Mouse (Mus musculus): ENCODE measurements around the gene Gipc3. TPM values are rescaled to one million over a fixed set of nuclear protein-coding genes. Genes with fewer than 3 reads are reported as not detected.

The Gipc3 gene
- polyA plus RNA-seq, 1 experiment from 2014 or later: not detected

DNA sequence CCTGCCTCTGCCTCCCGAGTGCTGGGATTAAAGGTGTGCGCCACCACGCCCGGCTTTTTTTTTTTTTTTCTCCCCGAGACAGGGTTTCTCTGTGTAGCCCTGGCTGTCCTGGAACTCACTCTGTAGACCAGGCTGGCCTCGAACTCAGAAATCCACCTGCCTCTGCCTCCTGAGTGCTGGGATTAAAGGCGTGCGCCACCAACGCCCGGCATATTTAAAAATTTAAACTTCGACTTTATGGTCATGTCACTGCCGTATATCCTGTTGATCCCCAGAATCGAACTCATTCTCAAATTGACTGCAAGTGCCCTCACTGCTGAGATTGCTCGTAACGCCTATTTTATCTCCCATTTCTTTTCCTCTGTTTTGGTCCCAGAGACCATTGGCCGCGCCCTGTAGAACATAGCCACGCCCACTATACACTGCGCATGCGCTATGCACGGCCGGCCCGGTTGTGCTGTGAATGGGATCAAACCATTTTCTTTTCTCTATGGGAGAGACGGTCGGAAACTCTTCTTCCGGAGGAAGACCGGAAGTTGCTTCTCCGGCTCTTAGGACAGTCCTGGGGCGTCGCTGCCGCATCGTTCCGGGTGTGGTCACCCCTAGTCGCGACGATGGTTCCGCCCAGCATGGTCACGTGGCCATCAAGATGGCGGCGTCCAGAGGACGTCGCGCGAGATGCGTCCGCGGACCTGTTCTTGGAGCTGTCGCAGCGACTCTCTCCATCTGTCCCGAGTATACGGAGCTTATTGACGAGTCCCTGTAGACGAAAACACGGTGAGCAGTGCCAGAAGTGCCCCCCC, 40.9 kb upstream of the Gipc3 start, which contains the start of the genes Dohh and Gm48551:
Dohh (plus strand) TSS at position 627 of the 803 bp plus-strand sequence.
Gm48551 (plus strand) TSS at position 665 of the 803 bp plus-strand sequence.
- peak; percentile 88 for ATAC-seq (ENCODE audit: extremely low read depth, insufficient number of reproducible peaks, low FRiP score, low TSS enrichment)
- peak within 1 kb of the TSS; percentile 92 for H3K4me2 ChIP-seq
- H3K9ac ChIP-seq: peak within 1 kb of the TSS; percentile 93
- peaks cover 34% of the 10 kb centered on the region for H3K4me1 ChIP-seq
- peak within 1 kb of the TSS; percentile 89 for H3K4me3 ChIP-seq
- H3K9me3 ChIP-seq: no peaks in the 10 kb centered on the region
- WGBS: 4% methylated on average over 52 of the region's 54 CpGs
- H3K27me3 ChIP-seq (replicated peaks): no peaks in the 10 kb centered on the region
- peak within 1 kb of the TSS; percentile 80 for H3K27ac ChIP-seq (replicated peaks)
- peaks cover 34% of the 10 kb centered on the region for H3K36me3 ChIP-seq

DNA sequence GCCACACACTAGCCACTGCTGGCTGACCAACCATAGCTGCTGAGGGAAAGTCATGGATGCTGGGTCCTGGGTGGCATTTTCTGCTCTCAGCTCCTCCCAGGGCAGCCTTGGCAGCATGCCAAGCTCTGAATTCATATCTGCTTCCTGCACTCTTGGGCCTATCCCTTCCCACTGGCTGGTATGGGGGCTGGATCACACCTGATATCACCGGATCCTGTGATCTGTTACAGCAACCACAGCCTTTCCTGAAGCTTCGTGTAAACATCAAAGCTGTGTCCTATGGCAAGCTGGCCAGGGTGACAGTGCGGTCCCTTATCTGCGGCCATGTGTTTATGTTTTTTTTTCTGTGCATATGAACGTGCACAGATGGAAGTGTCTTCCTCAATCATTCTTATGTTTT, 39.0 kb upstream of the Gipc3 start:
- peak overlapping the region; percentile 45 for H3K9ac ChIP-seq
- peak overlapping the region; percentile 28 for H3K4me2 ChIP-seq
- H3K4me1 ChIP-seq: peaks cover 39% of the 10 kb centered on the region
- no peak overlapping the region for H3K4me3 ChIP-seq
- peaks cover 15% of the 10 kb centered on the region for H3K36me3 ChIP-seq
- no peaks in the 10 kb centered on the region for H3K27me3 ChIP-seq (replicated peaks)
- peak overlapping the region; percentile 77 for H3K27ac ChIP-seq (replicated peaks)
- H3K9me3 ChIP-seq: no peaks in the 10 kb centered on the region
- WGBS: 29% methylated on average over 5 of the region's 5 CpGs
- no peak for ATAC-seq (ENCODE audit: extremely low read depth, insufficient number of reproducible peaks, low FRiP score, low TSS enrichment)

GRCm38 (mm10) chr10:81379809-81380378, 36.8 kb upstream of the Gipc3 start:
- no peak for ATAC-seq (ENCODE audit: extremely low read depth, insufficient number of reproducible peaks, low FRiP score, low TSS enrichment)
- H3K27me3 ChIP-seq (replicated peaks): no peaks in the 10 kb centered on the region
- no peak overlapping the region for H3K9ac ChIP-seq
- WGBS: 87% methylated on average over 6 of the region's 6 CpGs
- H3K4me2 ChIP-seq: peak overlapping the region; percentile 76
- peaks cover 16% of the 10 kb centered on the region for H3K36me3 ChIP-seq
- no peak overlapping the region for H3K27ac ChIP-seq (replicated peaks)
- H3K4me3 ChIP-seq: no peak overlapping the region
- peaks cover 47% of the 10 kb centered on the region for H3K4me1 ChIP-seq
- H3K9me3 ChIP-seq: no peaks in the 10 kb centered on the region

DNA sequence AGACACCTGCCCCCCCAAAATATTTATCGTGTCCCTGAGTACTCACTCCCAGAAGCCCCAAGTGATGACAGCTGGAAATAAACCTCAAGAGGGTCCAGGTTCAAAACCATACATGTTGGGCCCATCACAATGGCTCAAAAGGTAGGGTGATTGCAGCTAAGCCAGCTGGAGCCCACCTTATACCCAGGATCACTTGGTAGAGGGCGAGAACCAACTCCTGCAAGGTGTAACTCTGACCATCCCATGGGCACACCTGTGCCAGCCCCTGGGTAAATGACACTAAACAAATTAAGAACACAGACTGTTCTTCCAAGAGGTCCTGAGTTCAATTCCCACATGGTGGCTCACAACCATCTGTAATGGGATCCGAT, 36.1 kb upstream of the Gipc3 start:
- ATAC-seq (ENCODE audit: extremely low read depth, insufficient number of reproducible peaks, low FRiP score, low TSS enrichment): no peak

DNA sequence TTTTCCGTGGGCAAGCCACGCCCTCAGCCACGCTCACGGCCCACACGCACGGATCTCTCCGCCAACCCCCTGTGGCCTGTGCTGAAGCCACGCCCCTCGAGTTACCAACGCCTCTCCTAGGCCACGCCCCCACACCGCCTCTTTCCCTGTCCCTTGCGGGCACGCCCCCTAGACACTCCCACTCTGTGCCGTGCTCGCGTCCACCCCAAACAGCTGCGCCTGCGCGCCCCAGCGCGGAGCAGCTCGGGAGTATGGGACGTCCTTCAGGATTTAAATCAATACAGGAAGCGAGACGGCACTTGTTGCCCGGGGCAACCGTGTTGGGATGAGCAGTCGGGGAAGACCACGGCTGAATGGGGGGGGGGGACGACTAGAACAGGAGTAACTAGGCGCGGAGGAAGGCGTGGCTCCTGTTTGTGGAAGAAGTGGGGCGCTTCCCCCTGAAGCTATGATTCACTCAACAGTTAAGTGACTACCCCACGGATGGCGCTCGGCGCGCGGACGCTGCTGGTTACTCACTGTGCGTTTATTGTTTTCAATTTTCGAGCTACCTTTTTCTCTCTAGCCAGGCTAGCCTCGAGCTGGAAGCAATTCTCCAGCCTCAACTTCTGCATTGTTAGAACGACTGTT, 35.6 kb upstream of the Gipc3 start:
- Histone ChIP-seq H3K9ac (peak overlapping the region; percentile 97), H3K9me3 (no peaks in the 10 kb centered on the region), H3K4me1 (peaks cover 45% of the 10 kb centered on the region), H3K4me3 (peak overlapping the region; percentile 83), H3K27me3 (replicated peaks) (no peaks in the 10 kb centered on the region), H3K36me3 (peaks cover 28% of the 10 kb centered on the region), H3K4me2 (peak overlapping the region; percentile 76), H3K27ac (replicated peaks) (peak overlapping the region; percentile 85)
- ATAC-seq (ENCODE audit: extremely low read depth, insufficient number of reproducible peaks, low FRiP score, low TSS enrichment): peak; percentile 92
- WGBS: under 1% methylated on average over 46 of the region's 46 CpGs

More for the DNA sequence above, 36.1 kb upstream of the Gipc3 start:
- H3K4me3 ChIP-seq: peak overlapping the region; percentile 83
- H3K36me3 ChIP-seq: peaks cover 23% of the 10 kb centered on the region
- H3K27ac ChIP-seq (replicated peaks): peak overlapping the region; percentile 85
- peak overlapping the region; percentile 76 for H3K4me2 ChIP-seq
- WGBS: 61% methylated on average over 3 of the region's 3 CpGs
- H3K9me3 ChIP-seq: no peaks in the 10 kb centered on the region
- H3K4me1 ChIP-seq: peaks cover 45% of the 10 kb centered on the region
- no peaks in the 10 kb centered on the region for H3K27me3 ChIP-seq (replicated peaks)
- peak overlapping the region; percentile 81 for H3K9ac ChIP-seq

DNA sequence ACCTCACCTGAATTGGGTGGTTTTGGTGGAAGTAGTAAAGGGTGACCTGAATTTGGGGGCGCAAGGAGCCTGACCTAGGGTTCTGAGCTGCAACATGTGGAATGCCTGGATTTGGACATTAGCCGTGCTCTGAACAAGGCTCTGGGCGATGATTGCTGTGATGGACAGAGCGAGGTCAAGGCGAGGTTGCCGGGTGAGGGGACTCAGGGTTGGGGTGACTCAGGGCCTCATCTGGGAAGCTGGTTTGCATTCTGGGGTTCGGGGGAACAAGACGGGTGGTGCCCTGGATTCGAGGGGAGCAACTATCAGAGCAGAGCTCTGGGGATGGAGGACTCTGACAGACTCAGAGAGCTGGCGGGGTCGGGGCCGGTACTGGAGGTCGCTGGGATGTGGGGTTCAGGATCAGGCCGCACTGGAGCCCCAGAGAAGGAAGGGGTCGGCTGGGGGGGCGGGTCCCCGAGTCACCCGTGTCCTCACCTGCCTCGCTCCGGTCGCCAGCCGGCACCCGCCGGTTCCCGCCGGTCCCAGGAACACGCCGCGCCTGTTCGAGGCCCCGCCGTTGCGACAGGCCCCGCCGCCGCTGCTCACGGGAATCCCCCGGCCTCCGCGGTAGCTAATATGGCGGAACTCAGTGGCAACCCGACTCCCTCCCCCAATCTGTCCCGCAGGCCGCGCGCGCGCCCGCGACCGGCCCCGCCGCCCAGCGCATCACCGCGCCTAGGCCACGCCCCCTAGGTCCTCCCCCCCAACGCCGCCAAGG, 34.9 kb upstream of the Gipc3 start, which contains the start of gene Fzr1:
Fzr1 (minus strand) TSS at position 724 of the 760 bp plus-strand sequence.
- peak; percentile 3; the same call in 1 of the 2 replicates for ATAC-seq (ENCODE audit: extremely low read depth, insufficient number of reproducible peaks, low FRiP score, low TSS enrichment)
- WGBS: under 1% methylated on average over 58 of the region's 59 CpGs
- Histone ChIP-seq H3K4me1 (peaks cover 47% of the 10 kb centered on the region), H3K4me2 (peak within 1 kb of the TSS; percentile 84), H3K36me3 (peaks cover 35% of the 10 kb centered on the region), H3K9me3 (no peaks in the 10 kb centered on the region), H3K9ac (peak within 1 kb of the TSS; percentile 97), H3K27me3 (replicated peaks) (no peaks in the 10 kb centered on the region), H3K4me3 (peak within 1 kb of the TSS; percentile 83), H3K27ac (replicated peaks) (peak within 1 kb of the TSS; percentile 85)

DNA sequence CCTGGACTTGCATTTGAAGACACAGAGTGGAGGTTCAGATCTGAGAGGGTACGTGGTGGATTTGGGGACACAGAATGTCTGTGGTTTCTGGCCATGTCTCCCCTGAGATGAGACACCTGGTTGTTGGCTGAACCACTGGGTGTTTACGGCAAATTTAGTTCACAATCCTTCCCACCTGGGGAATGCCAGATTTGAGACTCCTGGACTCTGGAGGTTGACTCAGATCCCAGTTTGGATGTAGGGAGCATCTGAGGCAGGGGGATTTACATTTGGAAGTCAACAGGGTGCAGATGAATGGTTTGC, 34.2 kb upstream of the Gipc3 start:
- peaks cover 44% of the 10 kb centered on the region for H3K4me1 ChIP-seq
- H3K4me3 ChIP-seq: peak overlapping the region; percentile 83
- H3K36me3 ChIP-seq: peaks cover 41% of the 10 kb centered on the region
- H3K27me3 ChIP-seq (replicated peaks): no peaks in the 10 kb centered on the region
- ATAC-seq (ENCODE audit: extremely low read depth, insufficient number of reproducible peaks, low FRiP score, low TSS enrichment): no peak
- H3K9me3 ChIP-seq: no peaks in the 10 kb centered on the region
- peak overlapping the region; percentile 77 for H3K27ac ChIP-seq (replicated peaks)
- peak overlapping the region; percentile 97 for H3K9ac ChIP-seq
- peak overlapping the region; percentile 84 for H3K4me2 ChIP-seq
- WGBS: 50% methylated on average over 2 of the region's 2 CpGs

DNA sequence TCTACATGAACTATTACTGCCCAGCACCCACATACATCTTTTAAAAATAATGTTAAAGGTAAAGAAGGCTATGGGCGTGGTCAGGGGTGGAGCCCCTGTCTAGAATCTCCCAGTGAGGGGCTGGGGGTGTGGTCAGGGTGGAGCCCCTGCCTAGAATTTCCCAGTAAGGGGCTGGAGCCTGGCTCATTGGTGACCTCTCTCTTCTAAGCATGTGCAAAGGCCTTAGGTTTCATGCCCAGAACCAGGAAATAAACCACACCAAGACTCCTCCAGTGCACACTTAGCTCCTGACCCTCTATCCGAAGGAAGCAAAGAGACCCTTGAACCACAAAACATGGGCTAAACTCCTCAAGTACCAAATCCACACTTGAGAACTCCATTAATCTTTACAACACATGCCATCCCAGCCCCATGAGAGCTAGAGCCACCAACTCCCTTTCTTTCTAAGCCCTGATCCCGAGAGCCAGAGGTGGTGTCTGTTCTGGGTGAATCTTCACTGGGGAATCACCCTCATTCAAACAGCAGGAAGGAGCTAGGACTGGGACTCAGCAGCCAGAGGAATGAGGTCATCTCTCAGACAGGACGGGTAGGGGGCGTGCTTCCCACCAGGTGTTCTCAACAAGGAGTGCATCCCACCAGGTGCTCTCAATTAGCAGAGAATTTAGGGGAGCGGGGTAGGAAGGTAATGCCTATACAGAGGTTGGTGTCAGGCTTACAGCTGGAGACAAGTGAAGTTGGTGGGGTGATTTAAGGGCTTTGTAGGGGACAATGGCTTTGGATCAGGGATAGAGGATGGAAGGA, 33.7 kb upstream of the Gipc3 start:
- Histone ChIP-seq H3K4me2 (peak overlapping the region; percentile 84), H3K27me3 (replicated peaks) (no peaks in the 10 kb centered on the region), H3K27ac (replicated peaks) (peak overlapping the region; percentile 77), H3K36me3 (peaks cover 47% of the 10 kb centered on the region), H3K4me3 (peak overlapping the region; percentile 83), H3K9ac (peak overlapping the region; percentile 97), H3K9me3 (no peaks in the 10 kb centered on the region), H3K4me1 (peaks cover 39% of the 10 kb centered on the region)
- ATAC-seq (ENCODE audit: extremely low read depth, insufficient number of reproducible peaks, low FRiP score, low TSS enrichment): no peak
- WGBS: 36% methylated on average over 6 of the region's 6 CpGs

- Histone ChIP-seq H3K36me3 (peaks cover 61% of the 10 kb centered on the region), H3K4me3 (no peak overlapping the region), H3K27ac (replicated peaks) (no peak overlapping the region), H3K4me1 (peaks cover 37% of the 10 kb centered on the region), H3K9me3 (no peaks in the 10 kb centered on the region), H3K9ac (no peak overlapping the region), H3K27me3 (replicated peaks) (no peaks in the 10 kb centered on the region), H3K4me2 (peak overlapping the region; percentile 84; the same call in 1 of the 2 replicates)
- ATAC-seq (ENCODE audit: extremely low read depth, insufficient number of reproducible peaks, low FRiP score, low TSS enrichment): no peak
- 89% methylated on average over 10 of the region's 10 CpGs for WGBS
Measured at GRCm38 (mm10) chr10:81375322-81375721, 32.3 kb upstream of the Gipc3 start.

DNA sequence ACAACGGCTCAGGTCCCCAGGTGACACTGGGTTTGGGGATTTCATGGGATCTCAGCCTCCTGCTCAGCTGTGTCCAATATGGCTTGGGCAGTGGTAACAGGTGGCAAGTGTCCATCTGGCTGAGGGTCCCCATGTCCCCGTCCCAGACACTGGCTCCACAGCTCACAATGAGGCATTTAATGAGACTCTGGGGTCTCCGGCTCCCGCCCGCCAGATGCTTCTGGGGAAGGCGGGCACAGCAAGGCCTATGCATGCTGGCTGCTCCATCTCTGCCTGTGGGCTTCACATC, 24.1 kb upstream of the Gipc3 start:
- 90% methylated on average over 6 of the region's 6 CpGs for WGBS
- H3K9me3 ChIP-seq: no peaks in the 10 kb centered on the region
- H3K9ac ChIP-seq: no peak overlapping the region; the same call in 1 of the 2 replicates
- peaks cover 51% of the 10 kb centered on the region for H3K4me1 ChIP-seq
- H3K4me2 ChIP-seq: no peak overlapping the region
- no peak overlapping the region for H3K4me3 ChIP-seq
- H3K27me3 ChIP-seq (replicated peaks): peaks cover 7% of the 10 kb centered on the region; the same call in 1 of the 2 replicates
- no peak overlapping the region for H3K27ac ChIP-seq (replicated peaks)
- ATAC-seq (ENCODE audit: extremely low read depth, insufficient number of reproducible peaks, low FRiP score, low TSS enrichment): no peak
- H3K36me3 ChIP-seq: peaks cover 65% of the 10 kb centered on the region

Data from heart, embryonic 13.5 days (tissue).